Comparison of ENCODE assay signal across 27 mouse cellular contexts in the genomic region with DNA sequence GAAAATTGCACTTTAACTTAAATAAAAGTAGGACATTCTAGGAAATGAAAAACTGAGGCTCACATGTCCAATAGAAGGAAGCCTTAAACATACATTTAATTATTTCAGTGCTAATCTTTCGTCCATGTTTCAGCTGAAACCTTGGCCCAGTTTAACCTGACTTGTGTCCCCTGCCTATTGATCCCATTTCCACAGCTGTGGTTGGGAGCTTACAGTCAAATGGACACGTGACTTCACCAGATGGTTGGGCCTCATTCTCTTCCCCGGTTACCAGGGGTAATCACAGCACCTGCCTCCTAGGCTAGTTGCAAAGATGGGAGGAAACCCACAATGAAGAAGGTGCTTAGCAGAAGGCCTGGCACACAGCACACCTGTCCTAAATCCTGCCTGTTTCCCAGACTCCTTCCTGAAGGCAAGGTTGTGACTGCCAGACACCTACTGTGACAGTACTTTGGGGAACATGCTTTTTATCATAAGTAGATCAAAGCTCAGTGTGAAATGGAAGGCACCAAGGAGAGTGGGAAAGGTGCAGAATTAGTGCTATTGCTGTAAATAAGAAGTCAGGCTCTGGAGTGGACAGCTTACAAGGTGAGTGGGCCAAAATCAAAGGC. TPM values are rescaled to one million over a fixed set of nuclear protein-coding genes. Genes with fewer than 3 reads are reported as not detected.
A peak's percentile ranks its signal among the peaks of the same experiment; 100 is the strongest.
DNase-seq lines count a peak whose midpoint lies in the region; ATAC-seq and TF ChIP-seq lines count a peak whose summit lies in the region.
"Had no signal": no experiment of that assay in that cellular context is flagged by ENCODE, and none has a peak within 500 bp of the region (broad histone marks: within the 10 kb centered on the region; RNA-seq: fewer than 3 reads in every experiment).

No protein-coding gene starts in this region.

- no peaks in the 10 kb centered on the region for H3K79me2 ChIP-seq in liver, adult 2 months (ENCODE audit: control insufficient read depth, insufficient read depth, low read length)

- DNase-seq in liver, adult 2 months (ENCODE audit: extremely low read depth, low read depth, low spot score), result peak; percentile 68
- DNase-seq in liver, embryonic 11.5 days (ENCODE audit: low spot score), result no peak
- DNase-seq in cerebellum, adult 2 months, result peak; percentile 29 to 51
- peak; percentile 58 for DNase-seq in cerebellum, adult 9-11 months
- DNase-seq in retina, embryonic 14.5 days (ENCODE audit: low spot score), result peak; percentile 33
- no peak for DNase-seq in gastrocnemius, postnatal 4 days (ENCODE audit: low spot score in 2 of 2)
- no peak for DNase-seq in embryo, embryonic 10 days (ENCODE audit: low spot score)
- DNase-seq: adrenal gland, adult 2 months; embryo, embryonic 11 days; heart, postnatal 10 days; kidney, adult 18-20 months; liver, embryonic 13.5 days; lung, postnatal 36 days; midbrain, embryonic 14.5 days; right cerebral cortex, postnatal 4 days; thymus, postnatal 36 days had no signal

- H3K9ac ChIP-seq in liver, adult 2 months (ENCODE audit: low read depth, low read length), result no peak overlapping the region
- H3K9ac ChIP-seq in liver, embryonic 11.5 days (ENCODE audit: low read depth, low read length), result no peak overlapping the region
- H3K9ac ChIP-seq: embryonic facial prominence, embryonic 15.5 days; heart, embryonic 12.5 days; liver, embryonic 13.5 days; lung, embryonic 15.5 days; neural tube, embryonic 12.5 days; stomach, embryonic 15.5 days had no signal

- H3K27ac ChIP-seq in liver, adult 2 months (replicated peaks; ENCODE audit: insufficient read depth, low read depth, low read length), result no peak overlapping the region
- H3K27ac ChIP-seq in liver, embryonic 11.5 days (ENCODE audit: low read depth, low read length), result no peak overlapping the region
- no peak overlapping the region for H3K27ac ChIP-seq in cerebellum, adult 2 months (ENCODE audit: insufficient read depth, low read length)
- H3K27ac ChIP-seq: embryonic facial prominence, embryonic 15.5 days; hindbrain, embryonic 10.5 days; kidney, postnatal 0 days; limb, embryonic 10.5 days; liver, embryonic 13.5 days; lung, embryonic 15.5 days; neural tube, embryonic 12.5 days; stomach, embryonic 15.5 days had no signal

- no peaks in the 10 kb centered on the region for H3K9me3 ChIP-seq in liver, embryonic 11.5 days (ENCODE audit: control insufficient read depth, low read length)
- H3K9me3 ChIP-seq: embryonic facial prominence, embryonic 15.5 days; heart, embryonic 12.5 days; hindbrain, embryonic 10.5 days; limb, embryonic 10.5 days; liver, embryonic 13.5 days; lung, embryonic 15.5 days; neural tube, embryonic 12.5 days; stomach, embryonic 15.5 days had no signal

- no peaks in the 10 kb centered on the region for H3K27me3 ChIP-seq in liver, adult 2 months (ENCODE audit: control insufficient read depth, insufficient read depth, low read length)
- no peaks in the 10 kb centered on the region for H3K27me3 ChIP-seq in liver, embryonic 11.5 days (replicated peaks; ENCODE audit: control insufficient read depth, insufficient read depth, low read length)
- H3K27me3 ChIP-seq in cerebellum, adult 2 months (ENCODE audit: control insufficient read depth, insufficient read depth, low read length), result no peaks in the 10 kb centered on the region; the same call in 1 of the 2 replicates
- H3K27me3 ChIP-seq: embryonic facial prominence, embryonic 15.5 days; heart, embryonic 12.5 days; lung, embryonic 15.5 days; neural tube, embryonic 12.5 days; stomach, embryonic 15.5 days had no signal

- no peak for TF ChIP-seq CTCF in liver, adult 2 months (IDR thresholded peaks at IDR 0.05; ENCODE audit: low read depth, low read length)
- no peak for TF ChIP-seq CTCF in cerebellum, adult 2 months (IDR thresholded peaks at IDR 0.05; ENCODE audit: borderline replicate concordance, insufficient read depth, low read depth, low read length)

- H3K36me3 ChIP-seq in liver, adult 2 months (ENCODE audit: control insufficient read depth, insufficient read depth, low read length), result no peaks in the 10 kb centered on the region
- H3K36me3 ChIP-seq in liver, embryonic 11.5 days (ENCODE audit: control insufficient read depth, insufficient read depth, low read length), result no peaks in the 10 kb centered on the region
- H3K36me3 ChIP-seq: embryonic facial prominence, embryonic 15.5 days; heart, embryonic 12.5 days; hindbrain, embryonic 10.5 days; limb, embryonic 10.5 days; liver, embryonic 13.5 days; lung, embryonic 15.5 days; neural tube, embryonic 12.5 days; stomach, embryonic 15.5 days had no signal

- 28% methylated on average over 3 of the region's 3 CpGs for WGBS in liver, adult 2 months
- 78% methylated on average over 3 of the region's 3 CpGs for WGBS in liver, embryonic 11.5 days
- 48% methylated on average over 3 of the region's 3 CpGs for WGBS in cerebellum, adult 2 months

- H3K4me1 ChIP-seq in liver, adult 2 months (ENCODE audit: control insufficient read depth, insufficient read depth, low read length), result peaks cover 10% of the 10 kb centered on the region
- peaks cover 12% of the 10 kb centered on the region for H3K4me1 ChIP-seq in liver, embryonic 11.5 days (replicated peaks; ENCODE audit: control insufficient read depth, insufficient read depth, low read length)
- peaks cover 10% of the 10 kb centered on the region for H3K4me1 ChIP-seq in cerebellum, adult 2 months (ENCODE audit: control insufficient read depth, insufficient read depth, low read length)
- H3K4me1 ChIP-seq: embryonic facial prominence, embryonic 15.5 days; heart, embryonic 12.5 days; lung, embryonic 15.5 days; neural tube, embryonic 12.5 days; stomach, embryonic 15.5 days had no signal

- H3K4me3 ChIP-seq in liver, adult 2 months (ENCODE audit: insufficient read depth, low read depth, low read length), result no peak overlapping the region
- H3K4me3 ChIP-seq in liver, embryonic 11.5 days (ENCODE audit: low read depth, low read length), result no peak overlapping the region
- no peak overlapping the region for H3K4me3 ChIP-seq in cerebellum, adult 2 months (replicated peaks; ENCODE audit: insufficient read depth, low read depth, low read length)
- H3K4me3 ChIP-seq: embryonic facial prominence, embryonic 15.5 days; heart, embryonic 12.5 days; hindbrain, embryonic 10.5 days; limb, embryonic 10.5 days; liver, embryonic 13.5 days; lung, embryonic 15.5 days; megakaryocyte, embryonic 14.5 days; neural tube, embryonic 12.5 days; stomach, embryonic 15.5 days had no signal

- TF ChIP-seq POLR2A in liver, adult 2 months (IDR thresholded peaks at IDR 0.05; ENCODE audit: extremely low read depth, insufficient read depth, low read length), result no peak
- no peak for TF ChIP-seq POLR2A in cerebellum, adult 2 months (IDR thresholded peaks at IDR 0.05; ENCODE audit: borderline replicate concordance, insufficient read depth, low read length)

- H3K4me2 ChIP-seq in liver, embryonic 11.5 days, result no peak overlapping the region
- H3K4me2 ChIP-seq: embryonic facial prominence, embryonic 15.5 days; heart, embryonic 12.5 days; lung, embryonic 15.5 days; neural tube, embryonic 12.5 days; stomach, embryonic 15.5 days had no signal

- ATAC-seq in liver, embryonic 11.5 days (replicated peaks; ENCODE audit: low FRiP score), result no peak
- ATAC-seq: forebrain, embryonic 14.5 days; hindbrain, embryonic 16.5 days had no signal

RNA-seq across cellular contexts. Expression of a gene that starts 52.4 kb away (rescaled TPM):
- 5.3 and 7.1 TPM in 2 replicates for total RNA-seq in liver, adult 2 months (2014; rRNA removed)
- polyA plus RNA-seq in liver, adult 2 months (2012; rRNA removed), result 13.1 and 15.5 TPM in 2 replicates
- polyA plus RNA-seq in liver, embryonic 11.5 days (2014; fragmentation: Nextera tagmentation; extraction: Ambion mirVana), result 27.9 and 31.1 TPM in 2 replicates
- 30.4 TPM in 2 replicates for polyA plus RNA-seq in cerebellum, adult 2 months (2012; rRNA removed)
- total RNA-seq in gastrocnemius, postnatal 4 days (2021), result 10 to 100 TPM; 31.5 to 35.5 TPM

Comparison
In these comparisons a context has a peak if more than half of its experiments do, and no peak if none do; other contexts are left out.
1. DNase-seq: peak in liver, adult 2 months (single experiment), cerebellum, adult 2 months (2 of 2), cerebellum, adult 9-11 months (single experiment) and retina, embryonic 14.5 days (single experiment); none in liver, embryonic 11.5 days (single experiment), gastrocnemius, postnatal 4 days (0 of 2) and embryo, embryonic 10 days (single experiment).